Mouse (Mus musculus) midbrain, embryonic 13.5 days (tissue): ENCODE data around the gene Il16. TPM values are rescaled to one million over a fixed set of nuclear protein-coding genes. Genes with fewer than 3 reads are reported as not detected.

Experiments used
- ATAC-seq: fragments of 200-750 bp; cut with Nextera tagmentation; 2 replicates; pipeline ENCODE4 v1.8.0; 2017; ENCODE audit warnings: mild to moderate bottlenecking, moderate TSS enrichment, moderate library complexity
- H3K27ac ChIP-seq: fragments of 300-500 bp; sonication (generic); 2 replicates; pipeline ENCODE4 v1.5.1; 2015; ENCODE audit warnings: inconsistent platforms, mild to moderate bottlenecking, moderate library complexity
- H3K27me3 ChIP-seq: fragments of 300-500 bp; sonication (generic); 2 replicates; pipeline ENCODE4 v1.6.1; 2015; ENCODE audit warnings: mild to moderate bottlenecking, inconsistent platforms
- H3K36me3 ChIP-seq: fragments of 300-500 bp; sonication (generic); 2 replicates; pipeline ENCODE4 v1.6.1; 2015; ENCODE audit warnings: mild to moderate bottlenecking, inconsistent platforms
- H3K4me1 ChIP-seq: fragments of 300-500 bp; sonication (generic); replicated peaks from 2 replicates; pipeline ENCODE4 v1.6.1; 2015; ENCODE audit warnings: inconsistent platforms
- H3K4me2 ChIP-seq: fragments of 300-500 bp; sonication (generic); replicated peaks from 2 replicates; pipeline ENCODE4 v1.6.1; 2015; ENCODE audit warnings: moderate library complexity, mild to moderate bottlenecking, inconsistent platforms
- H3K4me3 ChIP-seq: fragments of 300-500 bp; sonication (generic); replicated peaks from 2 replicates; pipeline ENCODE4 v1.5.1; 2015; ENCODE audit warnings: mild to moderate bottlenecking, inconsistent platforms
- H3K9ac ChIP-seq: fragments of 300-500 bp; sonication (generic); replicated peaks from 2 replicates; pipeline ENCODE4 v1.6.1; 2015; ENCODE audit warnings: mild to moderate bottlenecking, inconsistent platforms
- H3K9me3 ChIP-seq: fragments of 300-500 bp; sonication (generic); 2 replicates; pipeline ENCODE4 v1.6.1; 2016; ENCODE audit warnings: mild to moderate bottlenecking, inconsistent platforms
- WGBS: fragments of 180-500 bp; shearing (Covaris S2); methylation state at CpG from one replicate; pipeline ENCODE4 v1.1.7; 2015; 5-methylcytosine and 5-hydroxymethylcytosine counted together
- polyA plus RNA-seq: library from polyadenylated mRNA; unstranded; fragments of >200 nt; fragmentation: Nextera tagmentation; extraction: Ambion mirVana; gene quantifications from 2 replicates; pipeline ENCODE4 v1.2.1, GENCODE M21; 2015

Gene Il16
- polyA plus RNA-seq, 1 experiment from 2014 or later: 0.74 TPM

DNA sequence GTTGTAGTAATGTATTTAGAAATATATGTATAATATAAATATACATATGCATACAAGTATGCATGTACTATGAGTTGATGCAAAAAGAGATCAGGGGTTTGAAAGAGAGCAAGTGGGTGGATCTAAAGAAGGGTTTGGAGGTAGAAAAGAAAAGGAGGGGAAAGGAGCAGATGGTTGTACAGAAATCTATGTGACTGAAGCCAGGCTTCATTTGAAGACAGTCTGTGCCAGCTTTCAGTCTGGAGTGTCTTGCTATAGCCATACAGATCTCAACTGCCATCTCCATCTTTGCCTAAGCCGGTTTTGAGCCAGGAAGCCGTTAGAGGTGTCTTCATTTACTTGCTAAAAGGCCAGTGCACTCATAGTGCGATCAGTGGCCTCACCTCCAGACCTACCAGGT lies 130.3 kb downstream of the Il16 start:
- ATAC-seq: no peak
- WGBS: 95% methylated on average over 3 of the region's 3 CpGs
- H3K36me3 ChIP-seq: no peaks in the 10 kb centered on the region

DNA sequence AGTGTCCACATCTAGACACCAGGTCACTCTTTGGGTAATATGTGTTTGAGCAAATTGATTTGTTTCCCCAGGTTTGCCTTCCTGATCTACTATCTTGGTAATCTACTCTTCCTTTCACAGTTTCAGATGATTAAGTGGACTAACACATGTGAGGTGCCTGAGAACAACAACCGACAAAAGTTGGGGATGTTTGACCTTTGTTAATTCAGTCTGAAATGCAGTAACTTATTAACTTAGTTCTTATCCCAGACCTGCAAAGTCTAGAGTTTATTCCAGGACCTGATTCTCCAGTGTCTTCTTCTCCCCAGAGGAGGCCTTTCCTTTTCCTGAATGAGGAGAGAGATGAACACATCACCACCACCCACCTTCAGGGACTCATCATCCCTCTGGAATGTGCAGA lies 133.6 kb downstream of the Il16 start:
- 93% methylated on average over 1 of the region's 1 CpGs for WGBS
- no peaks in the 10 kb centered on the region for H3K27me3 ChIP-seq
- H3K4me3 ChIP-seq: no peak overlapping the region
- no peak overlapping the region for H3K4me2 ChIP-seq
- no peak overlapping the region for H3K27ac ChIP-seq
- no peak overlapping the region for H3K9ac ChIP-seq
- H3K9me3 ChIP-seq: no peaks in the 10 kb centered on the region
- no peaks in the 10 kb centered on the region for H3K36me3 ChIP-seq
- ATAC-seq: no peak
- no peaks in the 10 kb centered on the region for H3K4me1 ChIP-seq

More for the DNA sequence above, 130.3 kb downstream of the Il16 start:
- Histone ChIP-seq H3K9me3 (no peaks in the 10 kb centered on the region), H3K9ac (no peak overlapping the region), H3K4me3 (no peak overlapping the region), H3K4me2 (no peak overlapping the region), H3K27ac (no peak overlapping the region), H3K27me3 (no peaks in the 10 kb centered on the region), H3K4me1 (no peaks in the 10 kb centered on the region)

DNA sequence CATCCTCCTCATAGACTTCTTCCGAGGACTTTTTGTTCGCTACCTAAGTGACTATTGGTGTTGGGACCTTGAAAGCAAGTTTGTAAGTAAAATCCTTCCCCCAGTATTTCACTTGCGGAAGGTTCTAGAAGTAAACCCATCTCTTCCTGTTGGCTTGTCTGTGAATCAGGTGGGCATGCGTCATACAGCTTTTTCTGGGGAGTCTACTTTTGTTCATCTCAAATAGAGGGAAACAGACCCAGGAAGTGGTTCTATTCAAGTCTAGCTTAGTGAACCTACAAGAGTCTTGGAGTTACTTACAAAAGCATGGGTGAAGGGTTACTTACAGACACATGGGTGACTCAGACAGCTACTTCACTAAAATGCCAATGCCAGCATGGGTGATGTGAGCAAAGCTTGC lies 135.6 kb downstream of the Il16 start:
- no peaks in the 10 kb centered on the region for H3K9me3 ChIP-seq
- H3K9ac ChIP-seq: no peak overlapping the region
- H3K4me1 ChIP-seq: no peaks in the 10 kb centered on the region
- H3K4me3 ChIP-seq: no peak overlapping the region
- ATAC-seq: no peak
- 98% methylated on average over 4 of the region's 4 CpGs for WGBS
- H3K27me3 ChIP-seq: no peaks in the 10 kb centered on the region
- no peak overlapping the region for H3K27ac ChIP-seq
- no peak overlapping the region for H3K4me2 ChIP-seq
- H3K36me3 ChIP-seq: no peaks in the 10 kb centered on the region

DNA sequence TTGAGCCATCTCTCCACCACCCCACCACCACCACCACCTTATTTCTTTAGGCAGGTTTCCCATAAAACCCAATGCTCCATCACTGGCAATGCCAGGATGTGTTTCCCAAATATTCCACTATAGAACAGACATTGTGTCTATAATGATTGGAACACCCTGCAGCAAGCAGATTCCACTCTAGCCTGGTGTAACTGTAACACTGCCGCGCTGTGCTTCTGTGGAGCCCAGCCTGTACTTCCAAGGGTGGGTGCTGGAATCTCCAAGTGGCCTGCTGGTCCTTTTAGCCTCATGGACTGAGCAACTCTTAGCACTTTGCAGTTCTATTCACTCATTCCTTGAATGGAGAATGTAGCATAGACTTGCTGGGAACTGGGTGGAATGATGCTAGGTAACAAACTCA lies 138.7 kb downstream of the Il16 start:
- Histone ChIP-seq H3K36me3 (no peaks in the 10 kb centered on the region), H3K4me1 (no peaks in the 10 kb centered on the region; the same call in 1 of the 2 replicates), H3K27ac (no peak overlapping the region), H3K27me3 (no peaks in the 10 kb centered on the region), H3K9me3 (no peaks in the 10 kb centered on the region), H3K9ac (no peak overlapping the region), H3K4me2 (no peak overlapping the region), H3K4me3 (no peak overlapping the region)
- 91% methylated on average over 2 of the region's 2 CpGs for WGBS
- no peak for ATAC-seq

DNA sequence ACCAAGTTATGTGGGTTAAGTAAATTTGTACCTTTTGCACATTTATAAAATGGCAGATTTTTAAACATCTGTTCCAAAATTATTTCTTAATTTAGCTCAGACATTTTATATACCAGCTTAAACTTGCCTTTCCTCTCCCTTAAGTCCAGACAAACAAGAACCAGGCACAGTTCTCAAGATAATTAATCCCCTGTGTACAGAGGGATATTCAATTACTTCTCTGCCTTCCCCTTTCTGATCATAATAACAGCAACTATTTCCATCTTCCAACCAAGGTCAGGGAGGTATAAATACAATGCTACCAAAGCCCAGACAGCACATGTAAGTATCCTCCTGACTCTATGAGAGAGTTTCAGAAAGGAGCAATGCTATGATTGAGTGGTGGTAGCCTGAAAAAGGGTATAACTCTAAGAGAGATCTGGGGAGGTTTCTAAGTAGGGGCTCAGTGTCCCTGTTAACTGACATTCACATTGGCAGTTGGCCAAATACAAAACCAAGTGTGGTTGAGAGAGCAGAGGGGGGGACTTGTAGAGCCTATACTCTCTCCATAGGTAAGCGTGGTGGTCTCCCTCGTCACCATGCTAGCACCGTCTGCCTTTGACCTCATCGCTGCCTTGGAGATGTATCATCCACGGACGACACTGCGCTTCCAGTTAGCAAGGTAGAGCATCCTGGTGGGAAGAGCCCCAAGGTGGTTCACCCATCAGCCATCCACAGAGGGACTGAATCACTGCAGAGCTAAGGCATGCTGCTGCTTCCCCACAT lies 141.2 kb downstream of the Il16 start:
- no peak for ATAC-seq
- no peaks in the 10 kb centered on the region for H3K9me3 ChIP-seq
- H3K4me3 ChIP-seq: no peak overlapping the region
- 96% methylated on average over 7 of the region's 7 CpGs for WGBS
- no peaks in the 10 kb centered on the region for H3K36me3 ChIP-seq
- H3K27ac ChIP-seq: no peak overlapping the region
- H3K9ac ChIP-seq: no peak overlapping the region
- H3K4me1 ChIP-seq: no peaks in the 10 kb centered on the region; the same call in 1 of the 2 replicates
- no peak overlapping the region for H3K4me2 ChIP-seq
- no peaks in the 10 kb centered on the region for H3K27me3 ChIP-seq

DNA sequence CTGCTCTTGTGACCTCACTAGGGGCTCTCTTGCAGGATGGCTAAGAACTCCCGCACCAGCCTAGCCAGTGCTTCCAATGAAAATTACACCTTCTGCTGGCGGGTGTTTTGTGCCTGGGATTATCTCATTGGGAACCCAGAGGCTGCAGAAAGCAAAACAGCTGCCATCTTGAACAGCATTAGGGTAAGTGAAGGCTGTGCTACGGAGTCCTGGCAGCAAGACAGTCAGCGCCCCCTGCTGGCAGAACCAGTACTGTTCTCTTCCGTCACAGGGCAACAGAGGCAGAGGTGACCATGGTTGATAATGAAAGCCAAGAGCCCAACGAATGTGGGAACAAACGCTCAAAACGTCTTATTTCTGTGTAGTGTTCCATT lies 145.6 kb downstream of the Il16 start:
- Histone ChIP-seq H3K9me3 (no peaks in the 10 kb centered on the region), H3K4me2 (no peak overlapping the region), H3K36me3 (no peaks in the 10 kb centered on the region), H3K27ac (no peak overlapping the region), H3K4me1 (no peaks in the 10 kb centered on the region; the same call in 1 of the 2 replicates), H3K9ac (no peak overlapping the region), H3K27me3 (no peaks in the 10 kb centered on the region), H3K4me3 (no peak overlapping the region)
- WGBS: 53% methylated on average over 8 of the region's 8 CpGs
- ATAC-seq: 0 out of 2 replicates have a peak, but pooled peaks have one; percentile 4

DNA sequence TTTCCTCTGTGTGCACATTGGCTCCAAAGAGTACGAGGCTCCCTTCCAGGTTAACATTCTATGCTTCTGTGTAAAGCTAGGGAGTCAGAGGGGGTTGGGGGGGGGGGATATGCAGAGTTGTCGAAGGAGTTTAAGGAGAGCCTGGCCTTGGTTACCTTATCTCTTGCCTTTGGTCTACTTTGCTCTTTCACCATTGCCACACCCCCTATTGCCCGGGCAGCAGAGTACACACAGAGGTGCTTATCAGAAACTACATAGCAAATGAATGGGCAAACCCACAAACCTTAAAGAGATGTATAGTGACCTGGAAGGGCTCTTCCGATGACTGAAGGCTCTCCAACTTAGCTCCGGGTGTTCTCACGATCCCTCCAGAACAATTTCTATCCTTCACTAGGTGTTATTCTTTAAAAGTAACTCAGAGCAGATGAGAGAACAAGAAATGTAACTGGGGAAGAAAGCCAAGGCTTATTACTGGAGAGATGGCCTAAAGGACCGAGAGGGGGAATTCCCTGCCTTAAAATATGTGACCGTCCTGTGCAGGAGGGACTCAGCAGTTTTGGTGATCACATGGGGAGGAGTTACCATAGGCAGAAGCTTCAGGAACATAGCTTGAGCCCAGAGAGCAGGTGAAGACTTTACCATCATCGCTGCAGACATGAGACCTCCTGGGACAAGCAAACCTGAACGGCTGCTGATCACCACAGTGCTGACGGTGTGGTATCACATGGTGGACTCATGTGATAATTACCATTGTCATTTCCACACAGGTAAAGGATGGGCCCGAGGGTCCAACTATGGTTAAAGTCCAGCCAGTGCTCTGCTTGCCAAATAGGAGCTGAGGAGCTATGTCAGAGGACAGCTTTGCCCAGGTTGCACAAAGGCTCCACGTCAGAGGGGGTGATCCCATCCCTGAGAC lies 146.3 kb downstream of the Il16 start:
- Histone ChIP-seq H3K36me3 (no peaks in the 10 kb centered on the region), H3K27me3 (no peaks in the 10 kb centered on the region), H3K27ac (no peak overlapping the region), H3K9me3 (no peaks in the 10 kb centered on the region), H3K4me2 (no peak overlapping the region), H3K4me1 (no peaks in the 10 kb centered on the region; the same call in 1 of the 2 replicates), H3K9ac (no peak overlapping the region), H3K4me3 (no peak overlapping the region)
- 0 out of 2 replicates have a peak, but pooled peaks have one; percentile 11 for ATAC-seq
- WGBS: 89% methylated on average over 13 of the region's 13 CpGs

DNA sequence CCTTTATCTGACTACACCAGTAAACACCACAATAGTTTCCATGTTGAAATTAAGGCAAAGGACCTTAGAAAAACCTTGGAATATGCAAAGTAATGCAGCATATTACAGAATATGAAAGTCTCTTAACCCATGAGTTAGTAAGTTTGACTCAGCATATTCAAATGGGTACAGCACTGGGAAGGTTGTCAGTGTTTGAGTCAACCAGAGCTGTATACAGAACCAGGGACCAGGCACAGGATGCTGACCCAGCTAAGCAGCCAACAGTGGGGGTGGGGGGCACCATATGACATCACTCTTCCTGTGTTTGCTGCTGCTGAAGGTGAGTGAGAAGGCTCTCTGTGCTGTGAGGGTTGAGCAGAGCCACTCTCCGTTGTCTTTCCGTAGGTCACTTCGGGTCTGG lies 148.5 kb downstream of the Il16 start:
- Histone ChIP-seq H3K27ac (no peak overlapping the region), H3K4me1 (no peaks in the 10 kb centered on the region), H3K9ac (no peak overlapping the region), H3K4me3 (no peak overlapping the region), H3K27me3 (no peaks in the 10 kb centered on the region), H3K36me3 (no peaks in the 10 kb centered on the region), H3K4me2 (no peak overlapping the region), H3K9me3 (no peaks in the 10 kb centered on the region)
- no peak for ATAC-seq
- WGBS: 98% methylated on average over 3 of the region's 3 CpGs

DNA sequence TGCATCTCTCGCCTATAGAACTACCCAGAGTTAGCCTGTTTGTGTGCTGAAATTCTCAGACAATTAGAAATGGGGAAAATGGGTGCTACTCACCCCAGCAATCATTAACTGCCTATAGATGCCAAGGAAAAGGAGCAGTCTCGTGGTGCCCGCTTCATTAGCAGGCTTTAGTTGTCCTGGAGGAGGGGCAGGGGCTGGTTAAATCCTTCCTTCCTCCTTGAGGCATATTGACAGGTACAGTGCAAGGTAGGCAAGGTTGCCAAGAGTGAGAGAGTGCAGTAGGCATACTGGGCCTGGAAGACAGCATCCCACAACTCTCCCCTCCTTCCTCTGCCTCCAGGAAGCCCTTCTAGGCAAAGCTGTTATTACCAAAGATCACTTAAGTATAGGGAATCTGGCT lies 151.5 kb downstream of the Il16 start:
- Histone ChIP-seq H3K9me3 (no peaks in the 10 kb centered on the region), H3K27ac (no peak overlapping the region), H3K36me3 (no peaks in the 10 kb centered on the region), H3K9ac (no peak overlapping the region), H3K27me3 (no peaks in the 10 kb centered on the region), H3K4me1 (no peaks in the 10 kb centered on the region), H3K4me2 (no peak overlapping the region), H3K4me3 (no peak overlapping the region)
- 86% methylated on average over 3 of the region's 3 CpGs for WGBS
- ATAC-seq: no peak

Other genes starting within 250 kb of the Il16 start
- 0.40 and 0.54 TPM in 2 replicates for gene Tmc3, start 160.8 kb downstream of the Il16 start, polyA plus RNA-seq
- 7.8 and 9.0 TPM in 2 replicates for gene Stard5, start 113.8 kb downstream of the Il16 start, polyA plus RNA-seq
- 0.26 and 0.89 TPM in 2 replicates for gene Cfap161, start 49.2 kb upstream of the Il16 start, polyA plus RNA-seq
- 5.8 and 7.5 TPM in 2 replicates for gene Tlnrd1, start 138.6 kb upstream of the Il16 start, polyA plus RNA-seq
- gene Mesd, start 138.7 kb upstream of the Il16 start, polyA plus RNA-seq: 68.6 and 69.6 TPM in 2 replicates